Mouse (Mus musculus) heart, embryonic 16.5 days (tissue): Measurements from ENCODE around the gene Slc24a4. TPM values are rescaled to one million over a fixed set of nuclear protein-coding genes. Genes with fewer than 3 reads are reported as not detected.

Experiments used
- ATAC-seq: fragments of 200-750 bp; cut with Nextera tagmentation; replicated peaks from 2 replicates; pipeline ENCODE4 v1.8.0; 2017; ENCODE audit warnings: moderate number of reproducible peaks; ENCODE audit not compliant: insufficient read depth, low FRiP score; ENCODE audit errors: extremely low read depth
- H3K27ac ChIP-seq: fragments of 300-500 bp; sonication (generic); 2 replicates; pipeline ENCODE4 v1.5.1; 2014; ENCODE audit warnings: mild to moderate bottlenecking, low read length, control low read depth, moderate library complexity
- H3K27me3 ChIP-seq: fragments of 300-500 bp; sonication (generic); 2 replicates; pipeline ENCODE4 v1.6.1; 2014; ENCODE audit warnings: low read length, mixed read lengths; ENCODE audit not compliant: control insufficient read depth, insufficient read depth
- H3K36me3 ChIP-seq: fragments of 300-500 bp; sonication (generic); 2 replicates; pipeline ENCODE4 v1.6.1; 2014; ENCODE audit not compliant: control insufficient read depth, insufficient read depth
- H3K4me1 ChIP-seq: fragments of 300-500 bp; sonication (generic); 2 replicates; pipeline ENCODE4 v1.6.1; 2014; ENCODE audit warnings: low read length, mixed read lengths; ENCODE audit not compliant: control insufficient read depth, insufficient read depth
- H3K4me2 ChIP-seq: fragments of 300-500 bp; sonication (generic); 2 replicates; pipeline ENCODE4 v1.6.1; 2014; ENCODE audit warnings: low read depth, mild to moderate bottlenecking, control low read depth, low read length
- H3K4me3 ChIP-seq: fragments of 300-500 bp; sonication (generic); 2 replicates; pipeline ENCODE4 v1.5.1; 2014; ENCODE audit warnings: mild to moderate bottlenecking, control low read depth, low read length
- H3K9ac ChIP-seq: fragments of 300-500 bp; sonication (generic); 2 replicates; pipeline ENCODE4 v1.6.1; 2014; ENCODE audit warnings: low read length, control low read depth
- H3K9me3 ChIP-seq: fragments of 300-500 bp; sonication (generic); replicated peaks from 2 replicates; pipeline ENCODE4 v1.6.1; 2016; ENCODE audit warnings: low read length; ENCODE audit not compliant: control insufficient read depth
- WGBS: fragments of 180-500 bp; shearing (Covaris S2); extraction: QIAGEN DNeasy Blood & Tissue Kit; methylation state at CpG from one replicate; pipeline ENCODE4 v1.1.7; 2014; 5-methylcytosine and 5-hydroxymethylcytosine counted together
- polyA plus RNA-seq: library from polyadenylated mRNA; unstranded; fragments of >200 nt; fragmentation: Nextera tagmentation; extraction: Ambion mirVana; gene quantifications from 2 replicates; pipeline ENCODE4 v1.2.1, GENCODE M21; 2015

Gene Slc24a4
- polyA plus RNA-seq, 1 experiment from 2014 or later = 2.9 TPM

DNA sequence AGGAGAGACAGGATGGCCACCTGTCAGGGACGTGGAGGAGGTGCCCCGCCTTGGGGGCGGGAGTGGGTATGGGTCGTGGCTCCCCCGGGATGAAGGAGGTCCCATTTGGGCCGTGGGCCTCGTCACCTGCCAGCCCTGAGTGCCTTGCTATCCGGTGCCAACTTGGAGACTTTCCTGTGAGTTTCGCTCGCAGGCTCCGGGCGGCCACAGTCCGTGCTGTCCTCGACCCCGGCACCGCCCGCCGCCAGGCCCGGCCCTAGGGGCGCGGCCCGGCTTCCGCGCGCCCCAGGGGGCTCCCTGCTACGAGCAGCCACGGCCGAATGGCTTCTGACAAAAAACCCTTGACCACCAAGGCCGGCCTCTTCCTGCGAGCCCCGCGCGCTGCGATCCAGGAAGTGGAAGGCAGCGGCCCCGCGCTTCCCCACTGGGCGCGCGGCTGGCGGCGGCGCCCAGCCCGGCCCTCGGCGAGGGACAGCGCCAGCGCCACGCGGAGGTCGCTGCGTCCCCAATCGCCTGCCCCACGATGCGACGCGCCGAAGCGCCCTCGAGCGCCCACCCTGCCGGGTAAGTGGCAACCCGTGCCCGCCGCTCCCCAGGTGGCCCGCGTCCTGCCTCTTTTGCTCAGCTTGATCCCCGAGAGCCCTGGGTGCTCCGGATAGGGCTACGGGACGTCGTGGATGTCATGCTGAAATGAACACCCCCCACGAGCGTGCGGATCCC, 154.4 kb downstream of the Slc24a4 start, which contains the start of gene Rin3:
TSS of gene Rin3 (plus strand) at position 286 of the 720 bp plus-strand sequence.
- H3K36me3 ChIP-seq = no peaks in the 10 kb centered on the region
- peak within 1 kb of the TSS; percentile 87 for H3K27ac ChIP-seq
- H3K4me2 ChIP-seq = peak within 1 kb of the TSS; percentile 95
- H3K4me1 ChIP-seq = peaks cover 42% of the 10 kb centered on the region
- under 1% methylated on average over 66 of the region's 75 CpGs for WGBS
- peaks cover 8% of the 10 kb centered on the region for H3K9me3 ChIP-seq
- H3K27me3 ChIP-seq = no peaks in the 10 kb centered on the region
- peak within 1 kb of the TSS; percentile 76 for H3K4me3 ChIP-seq
- H3K9ac ChIP-seq = peak within 1 kb of the TSS; percentile 91
- peak; percentile 52 for ATAC-seq

DNA sequence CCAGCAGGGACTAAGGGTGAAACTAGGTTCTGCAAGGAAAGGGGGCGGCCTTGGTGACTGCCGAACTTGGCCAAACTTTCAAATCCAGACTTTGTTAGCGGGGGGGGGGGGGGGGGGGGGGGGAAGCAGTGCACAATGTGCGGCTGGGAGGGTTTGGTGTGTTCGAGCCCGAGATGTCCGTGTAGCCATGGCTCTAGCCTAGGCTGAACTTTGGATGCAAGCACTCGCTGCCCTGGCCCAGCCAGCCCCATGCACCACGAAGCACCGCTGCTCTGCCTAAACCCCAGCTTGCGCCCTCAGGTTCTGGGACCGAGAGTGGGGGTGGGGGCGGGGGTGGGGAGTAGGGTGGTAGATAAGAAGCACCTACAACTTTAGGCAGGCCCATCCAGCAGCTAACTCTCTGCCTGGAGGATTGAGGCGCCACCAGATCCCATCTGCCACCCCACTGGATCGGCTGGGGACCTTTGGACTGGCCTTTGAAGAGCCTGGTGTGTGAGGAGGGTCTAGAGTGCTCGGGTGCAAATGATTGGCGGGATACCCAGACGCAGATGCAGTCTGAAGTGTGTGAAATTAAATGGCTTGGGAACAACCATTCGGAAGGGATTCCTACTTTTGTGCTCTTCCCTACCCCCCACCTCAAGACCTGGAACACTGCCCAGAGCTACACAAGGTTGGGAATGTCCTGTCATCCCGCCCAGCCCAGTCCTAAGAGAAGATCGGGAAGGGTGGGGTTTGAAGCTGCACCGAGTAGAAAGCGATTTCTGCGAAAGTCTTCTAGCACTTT, 155.1 kb downstream of the Slc24a4 start:
- Histone ChIP-seq H3K9ac (peak overlapping the region; percentile 91), H3K27me3 (no peaks in the 10 kb centered on the region), H3K4me1 (peaks cover 48% of the 10 kb centered on the region), H3K9me3 (peaks cover 2% of the 10 kb centered on the region; the same call in 1 of the 2 replicates), H3K4me3 (peak overlapping the region; percentile 76), H3K4me2 (peak overlapping the region; percentile 95), H3K27ac (peak overlapping the region; percentile 87), H3K36me3 (no peaks in the 10 kb centered on the region)
- ATAC-seq = peak; percentile 68
- WGBS = 1% methylated on average over 23 of the region's 24 CpGs

DNA sequence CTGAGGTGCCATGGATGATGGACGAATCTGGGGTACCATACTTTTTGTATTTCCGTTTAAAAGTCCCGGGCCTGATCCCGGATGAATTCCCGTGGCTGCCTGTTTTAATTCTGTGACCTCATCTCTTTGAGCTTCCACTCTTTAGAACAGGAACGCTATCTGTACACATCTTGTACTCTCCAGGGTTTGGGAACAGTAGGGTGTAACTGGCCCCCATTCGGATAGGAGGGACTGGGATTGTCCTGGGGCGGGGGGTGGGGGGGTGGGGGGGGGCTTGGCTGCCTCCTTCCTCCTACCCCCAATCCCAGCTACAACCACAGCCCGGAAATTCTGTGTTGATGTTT, 155.7 kb downstream of the Slc24a4 start:
- no peaks in the 10 kb centered on the region for H3K36me3 ChIP-seq
- 8% methylated on average over 9 of the region's 9 CpGs for WGBS
- H3K9me3 ChIP-seq = no peaks in the 10 kb centered on the region
- no peaks in the 10 kb centered on the region for H3K27me3 ChIP-seq
- peak overlapping the region; percentile 95 for H3K4me2 ChIP-seq
- peak overlapping the region; percentile 91 for H3K9ac ChIP-seq
- peak overlapping the region; percentile 87 for H3K27ac ChIP-seq
- peak overlapping the region; percentile 76 for H3K4me3 ChIP-seq
- ATAC-seq = 0 out of 2 replicates have a peak, but pooled peaks have one; percentile 10
- H3K4me1 ChIP-seq = peaks cover 51% of the 10 kb centered on the region

DNA sequence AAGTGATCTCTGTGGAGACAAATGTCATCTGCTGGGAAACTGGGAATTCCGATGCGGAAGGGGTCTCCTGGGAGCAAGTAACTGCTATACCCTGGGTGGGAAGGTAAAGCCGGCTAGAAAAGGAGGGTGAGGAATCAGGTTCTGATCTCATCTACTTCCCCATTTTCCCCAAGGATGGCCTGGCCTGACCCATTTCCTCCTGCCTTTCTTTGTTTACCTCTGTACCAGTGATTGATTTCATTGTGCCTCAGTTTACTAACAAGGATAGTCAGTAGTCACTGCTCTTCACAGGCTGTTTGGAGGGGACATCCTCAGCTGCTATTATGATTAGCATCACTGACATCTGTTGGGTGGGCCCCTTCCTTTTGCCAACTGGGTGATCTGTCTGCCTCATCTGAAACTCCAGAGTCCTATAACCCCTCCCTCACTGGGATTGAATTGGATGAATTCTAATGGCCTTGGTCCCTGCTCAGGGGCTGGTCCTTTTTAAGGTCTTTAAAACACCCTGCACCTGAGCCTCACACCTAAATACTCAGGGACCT, 156.2 kb downstream of the Slc24a4 start:
- ATAC-seq = no peak
- peaks cover 51% of the 10 kb centered on the region for H3K4me1 ChIP-seq
- peak overlapping the region; percentile 91 for H3K9ac ChIP-seq
- no peaks in the 10 kb centered on the region for H3K27me3 ChIP-seq
- H3K27ac ChIP-seq = peak overlapping the region; percentile 87
- WGBS = 32% methylated on average over 3 of the region's 3 CpGs
- peak overlapping the region; percentile 76 for H3K4me3 ChIP-seq
- peak overlapping the region; percentile 95 for H3K4me2 ChIP-seq
- no peaks in the 10 kb centered on the region for H3K9me3 ChIP-seq
- no peaks in the 10 kb centered on the region for H3K36me3 ChIP-seq

DNA sequence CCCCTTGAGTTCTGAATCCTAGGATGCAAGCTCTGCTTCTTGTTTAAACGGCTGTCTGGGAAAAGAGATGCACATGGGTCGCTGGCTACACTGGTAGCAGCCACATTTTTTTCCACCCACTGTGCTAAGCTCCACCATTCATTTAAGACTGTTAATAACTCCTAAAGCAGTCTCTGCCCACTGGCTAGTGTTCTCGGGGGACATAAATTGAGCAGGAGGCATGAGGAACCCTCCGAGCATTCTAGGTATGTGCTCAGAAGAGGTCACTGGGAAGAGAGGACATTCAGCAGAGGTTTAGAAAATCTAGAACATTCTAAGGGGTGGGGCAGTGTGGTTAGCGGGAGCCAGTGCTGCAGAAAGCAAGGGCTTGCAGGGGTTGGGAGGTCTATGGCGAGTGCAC, 156.8 kb downstream of the Slc24a4 start:
- H3K9me3 ChIP-seq = no peaks in the 10 kb centered on the region
- H3K36me3 ChIP-seq = no peaks in the 10 kb centered on the region
- peaks cover 51% of the 10 kb centered on the region for H3K4me1 ChIP-seq
- H3K9ac ChIP-seq = peak overlapping the region; percentile 91; the same call in 1 of the 2 replicates
- no peak for ATAC-seq
- peak overlapping the region; percentile 5; the same call in 1 of the 2 replicates for H3K27ac ChIP-seq
- H3K4me3 ChIP-seq = no peak overlapping the region
- H3K27me3 ChIP-seq = no peaks in the 10 kb centered on the region
- peak overlapping the region; percentile 95 for H3K4me2 ChIP-seq
- 64% methylated on average over 6 of the region's 6 CpGs for WGBS

DNA sequence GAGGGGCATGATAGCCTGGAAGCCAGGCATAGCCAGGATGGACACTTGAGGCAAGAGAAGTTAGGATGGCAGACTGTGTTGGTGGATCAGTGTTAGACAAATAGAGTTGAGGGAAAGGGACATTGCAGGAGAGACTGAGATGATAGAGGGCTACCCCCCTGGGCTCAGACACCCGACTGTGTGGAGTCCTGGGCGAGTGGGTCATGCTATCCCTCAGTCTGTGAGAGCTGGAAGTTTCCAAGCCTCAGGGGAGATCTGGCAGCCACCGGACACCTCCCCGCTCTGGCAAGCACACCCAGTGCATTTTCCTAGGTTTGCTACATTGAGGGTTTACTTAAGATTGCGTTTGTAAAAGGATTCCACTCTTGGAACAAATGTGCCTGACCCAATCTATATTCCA, 157.2 kb downstream of the Slc24a4 start:
- H3K27ac ChIP-seq = no peak overlapping the region; the same call in 1 of the 2 replicates
- H3K4me2 ChIP-seq = no peak overlapping the region; the same call in 1 of the 2 replicates
- H3K4me1 ChIP-seq = peaks cover 51% of the 10 kb centered on the region

DNA sequence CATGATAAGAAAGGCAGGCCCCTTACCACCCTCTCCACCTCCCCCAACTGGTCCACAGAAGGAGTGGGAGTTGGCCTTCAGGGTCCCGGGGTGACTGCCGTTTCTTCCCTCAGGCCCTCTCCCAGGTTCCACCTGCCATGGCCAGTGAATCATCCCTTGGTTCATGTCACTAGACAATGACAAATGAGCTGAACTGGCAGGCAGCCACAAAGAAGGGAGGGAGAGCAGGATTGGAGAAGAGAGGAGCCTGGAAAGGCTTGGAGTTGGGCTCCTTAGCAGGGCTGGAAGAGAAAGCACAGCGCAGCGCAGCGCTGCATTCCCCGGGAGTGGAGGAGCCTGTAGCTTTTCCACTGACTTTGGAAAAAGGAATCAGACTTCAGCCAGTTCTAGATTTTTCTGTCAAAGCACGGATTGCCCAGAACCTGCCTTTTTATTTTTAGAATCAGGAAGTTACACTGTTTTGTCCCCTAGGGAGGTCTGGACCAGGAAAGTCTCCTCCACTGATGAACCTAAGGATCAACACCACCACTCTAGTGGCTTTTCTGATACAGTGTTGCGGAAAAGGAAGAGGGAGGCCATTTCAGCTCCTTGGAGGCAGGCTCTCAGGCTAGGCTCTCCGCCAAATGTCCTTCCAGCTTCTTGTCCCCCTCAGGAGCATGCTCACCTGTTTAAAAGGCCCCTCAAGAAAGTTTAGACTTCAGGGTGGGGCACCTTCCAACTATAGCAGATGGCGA, 158.3 kb downstream of the Slc24a4 start:
- peak overlapping the region; percentile 11 for H3K4me2 ChIP-seq
- H3K27ac ChIP-seq = peak overlapping the region; percentile 78
- WGBS = 46% methylated on average over 10 of the region's 10 CpGs
- peaks cover 56% of the 10 kb centered on the region for H3K4me1 ChIP-seq
- no peaks in the 10 kb centered on the region for H3K36me3 ChIP-seq
- H3K4me3 ChIP-seq = no peak overlapping the region
- peak overlapping the region; percentile 49 for H3K9ac ChIP-seq
- H3K9me3 ChIP-seq = no peaks in the 10 kb centered on the region
- H3K27me3 ChIP-seq = no peaks in the 10 kb centered on the region
- no peak for ATAC-seq

More for the DNA sequence above, 157.2 kb downstream of the Slc24a4 start:
- H3K9ac ChIP-seq = no peak overlapping the region
- no peaks in the 10 kb centered on the region for H3K27me3 ChIP-seq
- 66% methylated on average over 5 of the region's 5 CpGs for WGBS
- no peaks in the 10 kb centered on the region for H3K36me3 ChIP-seq
- no peaks in the 10 kb centered on the region for H3K9me3 ChIP-seq
- ATAC-seq = no peak
- no peak overlapping the region for H3K4me3 ChIP-seq

DNA sequence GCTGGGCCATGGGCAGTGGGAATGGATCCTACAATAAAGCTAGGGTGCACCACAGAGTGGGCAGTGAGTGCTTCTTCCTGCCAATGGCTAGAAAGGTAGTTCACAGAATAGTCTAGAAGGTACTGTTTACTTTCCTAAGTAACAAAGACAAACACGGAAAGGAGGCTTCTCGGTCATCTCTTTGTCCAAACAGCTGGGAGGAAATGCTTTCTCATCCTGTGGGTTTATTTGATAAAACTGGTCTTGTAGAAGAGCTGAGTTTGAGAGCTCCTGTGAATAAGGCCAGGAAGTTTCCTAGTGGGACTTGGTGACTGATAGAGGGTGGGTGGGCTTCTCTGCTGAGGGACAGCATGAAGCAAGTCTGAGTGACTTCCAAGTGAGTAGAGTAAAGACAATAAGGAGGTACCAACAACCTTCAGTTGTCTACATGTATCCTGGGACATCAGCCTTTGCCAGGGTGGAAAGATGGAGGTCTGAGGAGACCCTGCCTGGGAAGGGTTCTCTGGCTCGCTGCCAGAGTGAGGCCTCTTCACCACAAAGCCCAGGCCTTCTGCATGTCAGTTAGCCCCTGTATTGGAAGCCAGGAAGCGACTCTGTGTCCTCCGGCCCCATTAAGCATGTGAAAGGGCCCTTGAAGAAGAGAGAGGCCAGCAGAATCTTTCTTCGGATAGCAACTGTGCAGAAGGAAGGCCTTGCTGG, 159.5 kb downstream of the Slc24a4 start:
- Histone ChIP-seq H3K4me2 (no peak overlapping the region), H3K9ac (no peak overlapping the region)

More for the DNA sequence above, 159.5 kb downstream of the Slc24a4 start:
- Histone ChIP-seq H3K27ac (peak overlapping the region; percentile 78), H3K4me3 (no peak overlapping the region), H3K36me3 (no peaks in the 10 kb centered on the region), H3K27me3 (no peaks in the 10 kb centered on the region), H3K9me3 (no peaks in the 10 kb centered on the region), H3K4me1 (peaks cover 68% of the 10 kb centered on the region)
- 54% methylated on average over 6 of the region's 6 CpGs for WGBS
- no peak for ATAC-seq
